Mouse (Mus musculus) forebrain, embryonic 15.5 days (tissue): Measurements from ENCODE around the gene Rps6kb1. TPM values are rescaled to one million over a fixed set of nuclear protein-coding genes. Genes with fewer than 3 reads are reported as not detected.
"Not testable (repeated sequence)": the region's sequence is repeated elsewhere in the genome, so short reads cannot be mapped to it uniquely, and the experiment has no call there.

Experiments
- ATAC-seq: fragments of 200-750 bp; cut with Nextera tagmentation; replicated peaks from 2 replicates; pipeline ENCODE4 v1.8.0; 2017; ENCODE audit warnings: mild to moderate bottlenecking, moderate TSS enrichment, moderate library complexity
- H3K27ac ChIP-seq: fragments of 300-500 bp; sonication (generic); replicated peaks from 2 replicates; pipeline ENCODE4 v1.5.1; 2015; ENCODE audit warnings: mild to moderate bottlenecking, inconsistent platforms
- H3K27me3 ChIP-seq: fragments of 300-500 bp; sonication (generic); 2 replicates; pipeline ENCODE4 v1.6.1; 2015; ENCODE audit warnings: inconsistent platforms
- H3K36me3 ChIP-seq: fragments of 300-500 bp; sonication (generic); 2 replicates; pipeline ENCODE4 v1.6.1; 2015; ENCODE audit warnings: mild to moderate bottlenecking, inconsistent platforms
- H3K4me1 ChIP-seq: fragments of 300-500 bp; sonication (generic); 2 replicates; pipeline ENCODE4 v1.6.1; 2015; ENCODE audit warnings: inconsistent platforms
- H3K4me2 ChIP-seq: fragments of 300-500 bp; sonication (generic); replicated peaks from 2 replicates; pipeline ENCODE4 v1.6.1; 2015; ENCODE audit warnings: mild to moderate bottlenecking, inconsistent platforms
- H3K4me3 ChIP-seq: fragments of 300-500 bp; sonication (generic); 2 replicates; pipeline ENCODE4 v1.5.1; 2015; ENCODE audit warnings: mild to moderate bottlenecking, inconsistent platforms
- H3K9ac ChIP-seq: fragments of 300-500 bp; sonication (generic); replicated peaks from 2 replicates; pipeline ENCODE4 v1.6.1; 2015; ENCODE audit warnings: mild to moderate bottlenecking, inconsistent platforms
- H3K9me3 ChIP-seq: fragments of 300-500 bp; sonication (generic); 2 replicates; pipeline ENCODE4 v1.6.1; 2016; ENCODE audit warnings: inconsistent platforms
- WGBS: fragments of 180-500 bp; shearing (Covaris S2); methylation state at CpG from one replicate; pipeline ENCODE4 v1.1.7; 2015; ENCODE audit warnings: mixed read lengths; 5-methylcytosine and 5-hydroxymethylcytosine counted together
- polyA plus RNA-seq: library from polyadenylated mRNA; unstranded; fragments of >200 nt; fragmentation: Nextera tagmentation; extraction: Ambion mirVana; gene quantifications from 2 replicates; pipeline ENCODE4 v1.2.1, GENCODE M21; 2015

Gene Rps6kb1
- polyA plus RNA-seq, 1 experiment from 2014 or later: 63.1 TPM

DNA sequence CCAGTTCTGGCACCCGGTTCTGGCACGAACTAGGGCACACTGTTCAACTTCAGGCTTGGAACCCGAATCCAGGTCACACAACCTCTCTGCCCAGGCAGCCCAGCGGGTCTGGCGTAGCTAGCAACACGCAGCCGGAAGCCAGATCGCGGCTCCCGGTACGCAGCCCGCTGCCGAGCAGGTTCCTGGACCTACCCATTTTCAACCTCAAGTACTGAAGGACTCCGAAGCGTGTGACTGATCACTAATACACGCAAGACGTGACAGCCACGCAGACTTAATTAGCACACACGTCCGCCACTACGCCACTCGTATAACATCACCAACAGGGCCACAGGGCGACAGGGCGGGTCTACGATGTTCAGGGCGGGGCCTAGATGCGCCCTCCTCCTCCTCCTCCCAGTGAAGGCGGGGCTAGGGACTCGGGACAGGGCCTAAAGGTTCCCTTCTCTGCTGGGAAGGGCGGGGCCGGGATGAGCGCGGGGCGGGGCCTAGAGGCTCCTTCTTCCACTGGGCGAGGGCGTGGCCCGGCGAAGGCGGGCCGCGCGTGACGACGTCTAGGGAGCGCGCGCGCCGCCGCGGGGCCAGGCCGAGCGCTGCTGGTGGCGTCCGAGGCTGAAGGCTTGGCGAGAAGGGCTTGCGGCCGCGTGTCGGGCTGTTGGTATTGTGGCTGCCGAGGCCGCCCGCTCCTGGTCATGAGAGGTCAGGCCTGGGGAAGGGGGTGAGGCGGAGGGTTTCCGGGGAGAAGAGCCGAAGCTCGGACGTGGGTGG, 60.3 kb downstream of the Rps6kb1 start, which contains the start of gene Rnft1:
Gene Rnft1, plus strand, starts transcription at position 557 of the 768 bp plus-strand sequence.
- no peaks in the 10 kb centered on the region for H3K9me3 ChIP-seq
- under 1% methylated on average over 68 of the region's 68 CpGs for WGBS
- peaks cover under 1% of the 10 kb centered on the region; the same call in 1 of the 2 replicates for H3K36me3 ChIP-seq
- peak within 1 kb of the TSS; percentile 76 for H3K4me3 ChIP-seq
- peak; percentile 98 for ATAC-seq
- H3K4me2 ChIP-seq: peak within 1 kb of the TSS; percentile 58
- no peaks in the 10 kb centered on the region for H3K27me3 ChIP-seq
- H3K27ac ChIP-seq: peak within 1 kb of the TSS; percentile 83
- H3K4me1 ChIP-seq: peaks cover 10% of the 10 kb centered on the region
- H3K9ac ChIP-seq: peak within 1 kb of the TSS; percentile 75

- no peak for ATAC-seq
- no peaks in the 10 kb centered on the region for H3K9me3 ChIP-seq
- peaks cover 11% of the 10 kb centered on the region; the same call in 1 of the 2 replicates for H3K4me1 ChIP-seq
- H3K36me3 ChIP-seq: no peaks in the 10 kb centered on the region
- H3K27ac ChIP-seq: no peak overlapping the region
- no peak overlapping the region for H3K4me3 ChIP-seq
- H3K4me2 ChIP-seq: no peak overlapping the region
- 63% methylated on average over 3 of the region's 3 CpGs for WGBS
- no peaks in the 10 kb centered on the region for H3K27me3 ChIP-seq
- no peak overlapping the region for H3K9ac ChIP-seq
Observed at GRCm38 (mm10) chr11:86473576-86473975, 71.0 kb downstream of the Rps6kb1 start.

DNA sequence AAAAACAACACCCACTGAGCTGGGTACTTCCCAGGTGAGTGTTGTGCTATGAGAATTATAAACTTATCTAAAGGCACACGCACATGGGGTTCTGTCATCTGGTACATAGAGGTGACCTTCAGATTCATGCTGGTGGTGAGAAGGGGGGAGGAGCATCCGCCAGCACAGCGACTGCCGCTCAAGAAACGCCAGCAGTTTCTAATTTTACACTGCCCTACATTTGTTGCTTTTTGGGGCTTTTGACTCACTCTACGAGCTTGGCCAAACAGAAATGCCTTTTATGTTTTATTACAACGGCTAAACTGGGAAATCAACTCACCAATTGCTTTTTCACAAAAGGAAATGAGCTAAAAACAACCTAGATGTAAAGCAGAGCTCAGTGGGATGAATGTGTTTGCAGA, 71.8 kb downstream of the Rps6kb1 start:
- 29% methylated on average over 7 of the region's 7 CpGs for WGBS
- ATAC-seq: no peak
- Histone ChIP-seq H3K36me3 (no peaks in the 10 kb centered on the region), H3K27ac (peak overlapping the region; percentile 34; the same call in 1 of the 2 replicates), H3K4me2 (peak overlapping the region; percentile 19), H3K27me3 (no peaks in the 10 kb centered on the region), H3K4me1 (peaks cover 11% of the 10 kb centered on the region; the same call in 1 of the 2 replicates), H3K9me3 (no peaks in the 10 kb centered on the region), H3K9ac (0 out of 2 replicates have a peak overlapping the region, but pooled peaks have one; percentile 6), H3K4me3 (no peak overlapping the region)

DNA sequence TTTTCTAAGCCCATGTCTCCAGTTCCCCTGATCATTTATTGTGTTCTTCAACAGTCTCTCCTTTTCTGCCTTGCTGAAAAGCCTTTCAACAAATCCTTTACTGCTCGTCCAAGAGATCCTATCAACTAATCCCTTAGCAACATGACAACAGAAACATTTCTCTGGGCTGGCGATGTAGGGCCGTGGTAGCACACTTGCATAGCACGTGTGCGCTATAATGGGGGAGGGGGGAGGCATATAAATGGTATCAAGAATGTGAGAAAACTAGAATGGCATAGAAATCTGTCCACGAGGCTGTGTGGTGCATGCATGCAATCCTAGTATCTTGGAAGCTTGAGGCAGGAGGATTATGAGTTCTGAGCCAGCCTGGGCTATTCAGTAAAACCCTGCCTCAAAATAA, 72.8 kb downstream of the Rps6kb1 start:
- Histone ChIP-seq H3K36me3 (no peaks in the 10 kb centered on the region), H3K4me2 (no peak overlapping the region), H3K4me3 (no peak overlapping the region), H3K9me3 (no peaks in the 10 kb centered on the region), H3K4me1 (peaks cover 11% of the 10 kb centered on the region; the same call in 1 of the 2 replicates), H3K27me3 (no peaks in the 10 kb centered on the region), H3K27ac (no peak overlapping the region), H3K9ac (no peak overlapping the region)
- no peak for ATAC-seq
- 18% methylated on average over 6 of the region's 6 CpGs for WGBS

DNA sequence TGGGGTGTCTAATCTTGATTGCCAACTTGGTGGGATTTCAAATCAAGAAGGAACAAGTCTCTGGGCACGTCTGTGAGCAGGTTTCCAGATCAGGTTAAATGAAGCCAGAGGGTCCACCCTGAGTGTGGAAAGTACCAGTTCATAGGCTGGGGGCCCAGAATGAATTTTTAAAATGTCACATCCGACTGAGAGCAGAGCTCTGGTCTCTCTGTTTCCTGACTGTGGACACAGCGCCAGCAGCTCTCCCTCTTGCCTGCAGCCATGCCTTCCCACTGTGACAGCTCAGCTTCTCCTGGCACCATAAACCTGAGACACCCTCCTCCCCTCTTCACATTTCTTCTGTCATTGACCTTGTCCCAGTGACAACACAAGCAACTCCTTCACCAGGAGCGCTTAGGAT, 75.6 kb downstream of the Rps6kb1 start:
- H3K36me3 ChIP-seq: no peaks in the 10 kb centered on the region
- H3K4me3 ChIP-seq: no peak overlapping the region
- no peak overlapping the region for H3K4me2 ChIP-seq
- no peaks in the 10 kb centered on the region for H3K27me3 ChIP-seq
- 71% methylated on average over 4 of the region's 4 CpGs for WGBS
- H3K4me1 ChIP-seq: peaks cover 11% of the 10 kb centered on the region; the same call in 1 of the 2 replicates
- H3K9me3 ChIP-seq: no peaks in the 10 kb centered on the region
- H3K9ac ChIP-seq: no peak overlapping the region
- no peak for ATAC-seq
- no peak overlapping the region for H3K27ac ChIP-seq

GRCm38 (mm10) chr11:86468345-86468744, 76.3 kb downstream of the Rps6kb1 start:
- H3K27ac ChIP-seq: no peak overlapping the region
- H3K9me3 ChIP-seq: no peaks in the 10 kb centered on the region
- no peaks in the 10 kb centered on the region for H3K27me3 ChIP-seq
- no peak overlapping the region for H3K9ac ChIP-seq
- H3K4me3 ChIP-seq: no peak overlapping the region
- H3K4me1 ChIP-seq: peaks cover 11% of the 10 kb centered on the region; the same call in 1 of the 2 replicates
- no peak overlapping the region for H3K4me2 ChIP-seq
- ATAC-seq: no peak
- WGBS: 64% methylated on average over 8 of the region's 8 CpGs
- no peaks in the 10 kb centered on the region for H3K36me3 ChIP-seq

DNA sequence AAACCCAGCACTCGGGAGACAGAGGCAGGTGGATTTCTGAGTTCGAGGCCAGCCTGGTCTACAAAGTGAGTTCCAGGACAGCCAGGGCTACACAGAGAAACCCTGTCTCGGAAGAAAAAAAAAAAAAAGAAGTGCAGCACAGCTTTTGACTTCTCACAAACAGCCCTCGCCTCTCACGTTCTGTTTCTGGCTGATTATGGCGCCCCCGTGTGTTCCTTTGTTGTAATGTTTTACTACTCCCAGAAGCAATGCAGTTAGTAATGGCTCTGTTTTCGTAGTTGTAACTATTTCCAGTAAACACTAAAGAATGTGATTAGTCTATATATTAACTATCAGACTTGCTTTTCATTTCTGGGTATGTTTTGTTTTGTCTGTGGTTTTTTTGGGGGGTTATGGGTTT, 80.3 kb downstream of the Rps6kb1 start:
- ATAC-seq: not testable (repeated sequence)

DNA sequence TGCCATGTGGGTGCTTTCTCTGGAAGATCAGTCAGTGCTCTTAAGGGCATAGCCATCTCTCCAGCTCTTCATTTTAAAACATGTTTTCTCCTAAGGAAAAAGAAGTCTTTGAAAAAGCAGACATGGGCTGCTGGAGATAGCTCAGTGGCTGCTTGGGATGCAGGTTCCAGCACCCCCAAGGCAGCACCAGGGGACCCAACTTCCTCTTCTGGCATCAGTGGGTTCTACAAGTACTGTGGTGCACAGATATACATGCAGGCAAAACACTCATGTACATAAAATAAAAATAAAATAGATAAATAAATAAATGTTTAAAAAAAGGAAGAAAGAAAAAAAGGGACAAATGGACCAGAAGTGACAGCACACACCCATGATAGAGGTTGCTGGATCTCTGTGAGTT, 82.0 kb downstream of the Rps6kb1 start:
- H3K27me3 ChIP-seq: no peaks in the 10 kb centered on the region

More for the DNA sequence above, 80.3 kb downstream of the Rps6kb1 start:
- not testable (repeated sequence) for H3K27ac ChIP-seq, H3K4me2 ChIP-seq, H3K27me3 ChIP-seq, H3K4me3 ChIP-seq, H3K36me3 ChIP-seq, H3K9ac ChIP-seq, H3K4me1 ChIP-seq, H3K9me3 ChIP-seq
- 17% methylated on average over 8 of the region's 8 CpGs for WGBS

GRCm38 (mm10) chr11:86458866-86459265, 85.7 kb downstream of the Rps6kb1 start:
- H3K9me3 ChIP-seq: no peaks in the 10 kb centered on the region
- no peaks in the 10 kb centered on the region for H3K36me3 ChIP-seq
- H3K27ac ChIP-seq: no peak overlapping the region
- no peaks in the 10 kb centered on the region for H3K27me3 ChIP-seq
- no peak overlapping the region for H3K9ac ChIP-seq
- 86% methylated on average over 6 of the region's 6 CpGs for WGBS
- H3K4me2 ChIP-seq: no peak overlapping the region
- H3K4me1 ChIP-seq: no peaks in the 10 kb centered on the region
- H3K4me3 ChIP-seq: no peak overlapping the region
- no peak for ATAC-seq

More for the DNA sequence above, 82.0 kb downstream of the Rps6kb1 start:
- no peak overlapping the region for H3K9ac ChIP-seq
- no peaks in the 10 kb centered on the region for H3K9me3 ChIP-seq
- no peak overlapping the region for H3K4me3 ChIP-seq
- no peaks in the 10 kb centered on the region for H3K36me3 ChIP-seq
- no peak for ATAC-seq
- H3K4me2 ChIP-seq: no peak overlapping the region
- H3K27ac ChIP-seq: no peak overlapping the region
- no peaks in the 10 kb centered on the region for H3K4me1 ChIP-seq

GRCm38 (mm10) chr11:86457545-86457944, 87.1 kb downstream of the Rps6kb1 start:
- no peak overlapping the region for H3K4me3 ChIP-seq
- H3K4me2 ChIP-seq: no peak overlapping the region
- H3K27me3 ChIP-seq: no peaks in the 10 kb centered on the region
- 75% methylated on average over 6 of the region's 6 CpGs for WGBS
- H3K9ac ChIP-seq: no peak overlapping the region
- H3K9me3 ChIP-seq: no peaks in the 10 kb centered on the region
- no peak overlapping the region for H3K27ac ChIP-seq
- H3K36me3 ChIP-seq: no peaks in the 10 kb centered on the region
- H3K4me1 ChIP-seq: no peaks in the 10 kb centered on the region
- ATAC-seq: peak; percentile 57; the same call in 1 of the 2 replicates

GRCm38 (mm10) chr11:86453991-86454390, 90.6 kb downstream of the Rps6kb1 start:
- Histone ChIP-seq H3K4me2 (no peak overlapping the region), H3K27me3 (no peaks in the 10 kb centered on the region), H3K9ac (no peak overlapping the region), H3K4me3 (no peak overlapping the region), H3K9me3 (no peaks in the 10 kb centered on the region), H3K4me1 (no peaks in the 10 kb centered on the region), H3K27ac (no peak overlapping the region), H3K36me3 (no peaks in the 10 kb centered on the region)
- WGBS: 93% methylated on average over 5 of the region's 5 CpGs
- ATAC-seq: no peak
